Mouse (Mus musculus) gastrocnemius, adult 2 months (tissue): ENCODE measurements around the gene Fam43a. TPM values are rescaled to one million over a fixed set of nuclear protein-coding genes. Genes with fewer than 3 reads are reported as not detected.
A peak's percentile ranks its signal among the peaks of the same experiment; 100 is the strongest.

Source experiments
- DNase-seq: peaks from one replicate; pipeline ENCODE4 v3.0.0; 2022
- H3K27ac ChIP-seq: fragments of 200-600 bp; 2 replicates; pipeline ENCODE4 v1.8.1; 2022; ENCODE audit warnings: mild to moderate bottlenecking
- H3K4me3 ChIP-seq: fragments of 200-600 bp; 2 replicates; pipeline ENCODE4 v1.8.1; 2022; ENCODE audit warnings: mild to moderate bottlenecking, moderate library complexity
- CTCF ChIP-seq: fragments of 200-600 bp; IDR thresholded peaks from 2 replicates; pipeline ENCODE4 v1.8.1; 2022; ENCODE audit warnings: antibody characterized with exemption, mild to moderate bottlenecking, moderate library complexity
- intact Hi-C: fragments of 180-260 bp; cut with DNase I; formaldehyde crosslinking; loops from one replicate; pipeline ENCODE4 v1.15.1; 2025
- total RNA-seq, 2 experiments: library from RNA; stranded (reverse); gene quantifications; 2 replicates each; pipeline ENCODE4 v1.2.3; 2021

Fam43a gene
- total RNA-seq, 2 experiments from 2014 or later: 4.7 to 6.9 TPM

GRCm38 (mm10) chr16:30576392-30576791, 23.1 kb upstream of the Fam43a start:
- intact Hi-C loops: no loop called here
- no peak for TF ChIP-seq CTCF
- Histone ChIP-seq H3K27ac (no peak overlapping the region), H3K4me3 (no peak overlapping the region)
- no peak for DNase-seq

DNA sequence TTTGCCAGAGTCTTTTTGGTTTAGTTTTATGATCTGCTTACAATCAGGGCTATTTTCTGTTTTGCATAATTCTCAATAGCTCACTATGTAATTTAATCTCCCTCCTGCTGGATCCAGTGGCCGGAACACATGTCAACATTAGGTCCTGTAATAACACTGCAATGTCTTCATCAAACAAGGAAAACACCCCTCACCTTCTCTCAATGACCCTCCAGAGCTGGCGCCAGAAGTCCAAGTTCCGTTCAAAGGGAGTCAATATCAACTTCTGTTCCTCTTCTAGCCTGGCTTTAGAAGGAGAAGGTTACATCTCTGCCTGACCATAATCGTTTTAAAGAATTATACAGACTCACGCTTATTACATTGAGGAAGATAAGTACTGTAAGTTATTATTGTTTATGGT, 18.8 kb upstream of the Fam43a start:
- Histone ChIP-seq H3K4me3 (no peak overlapping the region), H3K27ac (no peak overlapping the region)
- no peak for TF ChIP-seq CTCF
- no peak for DNase-seq
- intact Hi-C loops: no loop called here

DNA sequence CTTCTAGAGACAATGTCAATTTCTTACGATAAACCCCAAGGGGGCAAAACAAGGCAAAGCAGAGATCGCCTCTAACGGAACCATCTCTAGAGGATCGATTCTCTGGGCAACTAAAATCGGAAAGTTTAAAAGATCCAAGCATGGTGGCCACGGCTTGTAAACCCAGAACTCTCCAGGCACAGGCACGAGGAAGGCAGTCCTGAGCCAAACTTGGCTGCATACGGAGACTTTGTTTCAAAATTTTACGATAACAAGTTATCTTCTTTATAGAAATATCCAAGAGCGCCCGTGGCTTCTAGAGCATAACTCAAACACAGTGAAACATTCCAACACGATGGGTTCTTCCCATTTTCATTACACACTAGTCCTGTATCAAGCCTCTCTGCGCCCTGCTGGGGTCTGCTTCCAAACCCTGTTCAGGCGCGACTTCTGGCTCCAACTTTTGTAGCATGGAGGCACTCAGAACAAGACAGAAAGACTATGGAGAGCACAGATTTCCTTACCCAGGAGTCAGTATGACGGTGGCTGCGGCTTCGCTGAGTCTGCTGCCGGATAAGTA, 12.5 kb upstream of the Fam43a start:
- intact Hi-C loops: loop anchor here (5.0 kb wide), 1 partner anchor 760 kb away; no protein-coding TSS in a partner anchor
- H3K4me3 ChIP-seq: peak overlapping the region; percentile 83
- no peak for TF ChIP-seq CTCF
- no peak for DNase-seq
- peak overlapping the region; percentile 96 for H3K27ac ChIP-seq

DNA sequence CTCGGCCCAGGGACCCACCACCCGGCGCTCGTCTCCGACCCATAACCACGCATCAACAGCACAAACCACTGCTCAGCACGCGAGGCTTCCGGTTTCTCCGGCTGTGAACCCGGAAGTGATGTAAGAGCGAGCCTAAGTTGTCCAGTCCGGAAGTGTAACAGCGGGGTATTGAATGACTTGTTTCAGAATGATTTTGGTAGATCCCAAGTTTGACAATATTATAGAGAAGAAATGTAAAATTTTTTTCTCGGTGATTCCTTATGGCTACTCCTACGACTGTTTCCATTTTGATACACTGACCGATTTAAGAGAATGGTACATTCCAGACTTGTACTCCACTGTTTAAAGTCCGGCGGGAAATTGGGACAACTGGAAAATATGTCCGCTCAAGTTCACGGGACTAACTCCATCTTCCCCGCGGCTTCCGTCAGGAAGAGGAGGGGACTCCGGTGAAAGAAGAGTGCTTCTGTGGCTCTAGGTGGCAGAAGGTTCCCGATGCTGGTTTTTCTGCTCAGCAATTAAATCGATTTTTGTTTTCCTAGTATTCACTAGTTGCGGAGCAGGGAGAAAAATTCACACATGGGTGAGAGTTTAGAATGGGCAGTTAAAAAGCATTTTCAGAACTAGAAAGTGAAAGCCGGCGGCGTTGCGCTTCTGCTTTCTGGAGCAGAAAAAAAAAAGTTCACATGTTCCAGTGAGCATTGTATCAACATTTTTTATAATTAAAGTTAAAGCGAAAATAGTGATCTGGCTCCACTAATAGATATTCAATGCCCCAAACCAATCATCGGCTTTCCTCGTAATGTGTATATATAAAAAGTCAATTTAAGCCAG, 11.8 kb upstream of the Fam43a start, which contains the start of gene Lsg1:
Lsg1 (minus strand) TSS at position 99 of the 834 bp plus-strand sequence.
- peak within 1 kb of the TSS; percentile 83 for H3K4me3 ChIP-seq
- peak within 1 kb of the TSS; percentile 96 for H3K27ac ChIP-seq
- DNase-seq: peak; percentile 88
- peak; percentile 54; the same call in 1 of the 2 replicates for TF ChIP-seq CTCF
- intact Hi-C loops: loop anchor here (5.0 kb wide), 1 partner anchor 760 kb away; no protein-coding TSS in a partner anchor

- no peak for DNase-seq
- intact Hi-C loops: no loop called here
- peak; percentile 9; the same call in 1 of the 2 replicates for TF ChIP-seq CTCF
- Histone ChIP-seq H3K4me3 (no peak overlapping the region), H3K27ac (0 out of 2 replicates have a peak overlapping the region, but pooled peaks have one; percentile 28)
Observed at GRCm38 (mm10) chr16:30590264-30591209, 9.0 kb upstream of the Fam43a start.

- DNase-seq: no peak
- Histone ChIP-seq H3K4me3 (no peak overlapping the region), H3K27ac (no peak overlapping the region)
- TF ChIP-seq CTCF: peak; percentile 25; the same call in 1 of the 2 replicates
- intact Hi-C loops: no loop called here
Observed at GRCm38 (mm10) chr16:30591990-30592389, 7.5 kb upstream of the Fam43a start.

DNA sequence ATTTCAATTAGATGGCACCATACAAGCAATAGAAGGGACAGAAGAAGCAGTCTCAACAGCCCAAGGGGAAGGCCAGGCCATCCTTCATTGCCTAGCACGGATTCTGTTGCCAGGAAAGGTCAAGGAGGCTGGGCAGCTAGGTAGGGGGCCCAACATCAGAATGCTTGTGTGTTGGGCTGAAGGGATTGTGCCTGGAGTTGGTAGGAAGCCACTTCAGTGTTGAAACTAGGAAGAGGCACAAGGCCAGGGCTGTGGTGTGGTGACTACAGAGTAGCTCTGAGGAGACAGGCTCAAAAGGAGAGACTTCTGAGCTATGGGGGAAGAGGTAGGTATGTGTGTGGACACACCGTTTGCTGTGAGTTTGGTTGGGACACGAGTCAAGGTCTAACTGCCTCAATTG, 4.2 kb upstream of the Fam43a start:
- intact Hi-C loops: loop anchor here (5.0 kb wide), 1 partner anchor 182 kb away; no protein-coding TSS in a partner anchor

GRCm38 (mm10) chr16:30595835-30596557, 3.5 kb upstream of the Fam43a start:
- H3K27ac ChIP-seq: no peak overlapping the region
- no peak overlapping the region for H3K4me3 ChIP-seq
- DNase-seq: no peak
- TF ChIP-seq CTCF: no peak
- intact Hi-C loops: loop anchor here (2.0 to 5.0 kb wide), 2 partner anchors 181 to 279 kb away; no protein-coding TSS in a partner anchor

More for the DNA sequence above, 4.2 kb upstream of the Fam43a start:
- no peak for DNase-seq
- Histone ChIP-seq H3K27ac (no peak overlapping the region), H3K4me3 (no peak overlapping the region)
- TF ChIP-seq CTCF: no peak

DNA sequence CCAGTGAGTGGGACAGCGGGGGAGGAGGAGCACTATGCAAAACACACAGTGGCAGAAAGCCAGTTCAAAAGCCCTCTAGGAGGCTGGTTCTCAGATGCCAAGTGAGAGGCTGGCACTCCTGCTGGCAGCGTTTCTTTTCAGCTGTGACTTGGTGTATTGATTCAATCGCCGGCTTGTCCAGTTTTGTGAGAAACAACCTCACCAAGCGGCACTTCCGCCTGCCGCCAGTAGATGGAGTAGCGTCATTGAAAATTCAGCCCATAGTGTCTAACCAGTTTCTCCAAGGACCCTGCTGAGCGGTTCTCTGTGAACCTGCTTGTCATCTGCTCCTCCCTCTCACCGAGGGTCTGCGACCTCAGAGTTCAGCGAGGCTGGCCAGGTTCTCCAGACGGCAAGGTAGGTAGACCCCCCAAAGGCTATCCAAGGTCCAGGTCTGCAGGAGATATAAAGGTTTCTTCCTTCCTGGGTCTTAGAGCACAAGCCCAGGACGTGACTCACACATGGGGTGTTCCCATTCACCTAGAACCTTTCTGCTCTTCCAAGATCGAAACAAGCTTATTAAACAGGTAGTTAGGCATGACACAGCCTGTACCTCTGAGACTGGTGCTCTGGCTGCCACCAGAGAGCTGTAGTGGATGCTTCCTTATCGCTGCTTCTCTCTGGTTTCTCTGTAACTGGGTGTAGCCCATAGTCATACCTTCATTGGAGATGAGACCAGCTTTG, 2.4 kb upstream of the Fam43a start:
- Histone ChIP-seq H3K27ac (peak overlapping the region; percentile 43; the same call in 1 of the 2 replicates), H3K4me3 (peak overlapping the region; percentile 59)
- intact Hi-C loops: loop anchor here (1.0 to 5.0 kb wide), 4 partner anchors 180 to 474 kb away; no protein-coding TSS in a partner anchor
- peak; percentile 85 for DNase-seq
- peak; percentile 98 for TF ChIP-seq CTCF

DNA sequence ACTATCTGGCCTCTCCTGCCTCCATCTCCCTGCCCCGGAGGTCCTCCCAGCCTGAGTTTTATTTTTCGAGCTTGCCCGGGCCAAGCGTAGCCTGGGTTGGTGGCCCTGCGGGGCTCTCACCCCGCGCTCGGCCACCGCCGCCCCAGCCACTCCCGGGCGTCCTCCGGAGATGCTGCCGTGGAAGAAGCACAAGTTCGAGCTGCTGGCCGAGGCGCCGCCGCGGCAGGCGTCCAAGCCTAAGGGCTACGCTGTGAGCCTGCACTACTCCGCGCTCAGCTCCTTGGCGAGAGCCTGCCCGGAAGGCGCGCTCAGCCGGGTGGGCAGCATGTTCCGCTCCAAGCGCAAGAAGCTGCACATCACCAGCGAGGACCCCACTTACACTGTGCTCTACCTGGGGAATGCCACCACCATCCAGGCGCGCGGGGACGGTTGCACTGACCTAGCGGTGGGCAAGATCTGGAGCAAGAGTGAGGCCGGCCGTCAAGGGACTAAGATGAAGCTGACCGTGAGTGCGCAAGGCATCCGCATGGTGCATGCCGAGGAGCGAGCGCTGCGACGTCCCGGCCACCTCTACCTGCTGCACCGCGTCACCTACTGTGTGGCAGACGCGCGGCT, 1.0 kb downstream of the Fam43a start:
- peak; percentile 87 for DNase-seq
- no peak for TF ChIP-seq CTCF
- peak overlapping the region; percentile 93 for H3K27ac ChIP-seq
- intact Hi-C loops: loop anchor here (5.0 kb wide), 3 partner anchors 52 to 222 kb away; no protein-coding TSS in a partner anchor
- H3K4me3 ChIP-seq: peak overlapping the region; percentile 86
